Mouse (Mus musculus): ENCODE data around the gene Tmem94. TPM values are rescaled to one million over a fixed set of nuclear protein-coding genes. Genes with fewer than 3 reads are reported as not detected.
A peak's percentile ranks its signal among the peaks of the same experiment; 100 is the strongest.

Tmem94 gene
- polyA plus RNA-seq, 1 experiment from 2014 or later: 17.0 TPM

- H3K9ac ChIP-seq (replicated peaks; ENCODE audit: low read depth): no peak overlapping the region
- no peaks in the 10 kb centered on the region for H3K27me3 ChIP-seq (replicated peaks; ENCODE audit: insufficient read depth, low read length)
- no peaks in the 10 kb centered on the region for H3K36me3 ChIP-seq (ENCODE audit: insufficient read depth, low read length)
- H3K4me2 ChIP-seq (replicated peaks; ENCODE audit: low read depth, low read length): no peak overlapping the region
- H3K4me1 ChIP-seq (ENCODE audit: insufficient read depth, low read depth, low read length): peaks cover 20% of the 10 kb centered on the region
- no peak overlapping the region for H3K4me3 ChIP-seq (ENCODE audit: low read depth, low read length)
- 50% methylated on average over 18 of the region's 18 CpGs for WGBS
- H3K9me3 ChIP-seq (ENCODE audit: low read length): no peaks in the 10 kb centered on the region
- DNase-seq (ENCODE audit: low spot score) (peak; percentile 59), ATAC-seq (no peak)
- H3K27ac ChIP-seq (ENCODE audit: low read length): peak overlapping the region; percentile 33; the same call in 1 of the 2 replicates
- TF ChIP-seq EP300 (IDR thresholded peaks at IDR 0.05) (no peak), CTCF (IDR thresholded peaks at IDR 0.05) (no peak)
Measured at GRCm38 (mm10) chr11:115775821-115776665, 10.8 kb downstream of the Tmem94 start.

- Histone ChIP-seq H3K4me1 (ENCODE audit: insufficient read depth, low read depth, low read length) (peaks cover 20% of the 10 kb centered on the region), H3K27ac (ENCODE audit: low read length) (peak overlapping the region; percentile 33; the same call in 1 of the 2 replicates), H3K9me3 (ENCODE audit: low read length) (no peaks in the 10 kb centered on the region), H3K4me3 (ENCODE audit: low read depth, low read length) (no peak overlapping the region), H3K9ac (replicated peaks; ENCODE audit: low read depth) (no peak overlapping the region), H3K27me3 (replicated peaks; ENCODE audit: insufficient read depth, low read length) (no peaks in the 10 kb centered on the region), H3K4me2 (replicated peaks; ENCODE audit: low read depth, low read length) (no peak overlapping the region), H3K36me3 (ENCODE audit: insufficient read depth, low read length) (no peaks in the 10 kb centered on the region)
- TF ChIP-seq CTCF (IDR thresholded peaks at IDR 0.05): no peak
- no peak for TF ChIP-seq EP300 (IDR thresholded peaks at IDR 0.05)
- ATAC-seq: no peak
- 63% methylated on average over 9 of the region's 9 CpGs for WGBS
- DNase-seq (ENCODE audit: low spot score): peak; percentile 26
Measured at GRCm38 (mm10) chr11:115776954-115777353, 11.7 kb downstream of the Tmem94 start.

DNA sequence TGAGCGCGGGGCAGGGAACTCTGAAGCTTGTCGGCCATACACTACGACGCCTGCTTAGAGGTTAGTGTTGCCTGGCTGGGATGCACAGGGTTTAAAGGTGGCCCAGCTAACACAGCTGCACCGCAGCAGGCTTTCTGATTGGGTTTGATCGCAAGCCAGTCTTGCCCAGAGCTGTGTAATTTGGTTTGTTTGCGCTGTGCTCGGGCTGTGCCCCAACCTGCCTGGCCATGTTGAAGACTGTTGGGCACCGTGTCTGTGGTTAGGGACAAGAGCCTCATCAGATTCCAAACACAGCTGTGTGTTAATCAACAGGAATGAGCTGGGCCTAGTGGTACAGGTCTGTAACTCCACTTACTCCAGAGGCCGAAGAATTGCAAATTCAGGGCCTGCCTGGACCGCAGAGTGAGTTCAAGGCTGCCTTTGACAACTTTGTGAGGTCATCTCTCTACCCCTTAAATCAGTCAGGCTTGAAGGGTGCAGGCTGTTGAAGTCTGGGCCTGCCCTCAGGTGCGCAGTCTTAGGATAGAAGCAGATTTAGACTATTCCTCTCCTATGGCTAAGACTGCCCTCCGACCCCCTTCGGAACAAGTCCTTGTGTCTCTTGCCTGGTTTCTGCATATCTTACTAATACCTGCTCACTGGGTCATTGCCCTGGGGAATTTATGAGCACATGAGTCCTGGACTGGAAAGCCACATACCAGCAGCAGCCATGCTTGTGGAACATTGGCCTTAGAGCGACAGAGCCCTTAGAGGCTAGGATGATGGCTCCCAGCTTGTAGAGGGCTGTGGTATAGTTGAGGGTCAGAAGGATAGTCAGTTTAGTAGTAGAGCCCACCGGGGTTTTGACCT lies 12.5 kb downstream of the Tmem94 start:
- Histone ChIP-seq H3K4me3 (ENCODE audit: low read depth, low read length) (no peak overlapping the region), H3K9me3 (ENCODE audit: low read length) (no peaks in the 10 kb centered on the region), H3K36me3 (ENCODE audit: insufficient read depth, low read length) (no peaks in the 10 kb centered on the region), H3K9ac (replicated peaks; ENCODE audit: low read depth) (no peak overlapping the region), H3K4me2 (replicated peaks; ENCODE audit: low read depth, low read length) (no peak overlapping the region), H3K27me3 (replicated peaks; ENCODE audit: insufficient read depth, low read length) (no peaks in the 10 kb centered on the region), H3K27ac (ENCODE audit: low read length) (peak overlapping the region; percentile 33; the same call in 1 of the 2 replicates), H3K4me1 (ENCODE audit: insufficient read depth, low read depth, low read length) (peaks cover 20% of the 10 kb centered on the region)
- DNase-seq (ENCODE audit: low spot score) (peak; percentile 43), ATAC-seq (no peak)
- WGBS: 84% methylated on average over 17 of the region's 17 CpGs
- no peak for TF ChIP-seq EP300 (IDR thresholded peaks at IDR 0.05)

DNA sequence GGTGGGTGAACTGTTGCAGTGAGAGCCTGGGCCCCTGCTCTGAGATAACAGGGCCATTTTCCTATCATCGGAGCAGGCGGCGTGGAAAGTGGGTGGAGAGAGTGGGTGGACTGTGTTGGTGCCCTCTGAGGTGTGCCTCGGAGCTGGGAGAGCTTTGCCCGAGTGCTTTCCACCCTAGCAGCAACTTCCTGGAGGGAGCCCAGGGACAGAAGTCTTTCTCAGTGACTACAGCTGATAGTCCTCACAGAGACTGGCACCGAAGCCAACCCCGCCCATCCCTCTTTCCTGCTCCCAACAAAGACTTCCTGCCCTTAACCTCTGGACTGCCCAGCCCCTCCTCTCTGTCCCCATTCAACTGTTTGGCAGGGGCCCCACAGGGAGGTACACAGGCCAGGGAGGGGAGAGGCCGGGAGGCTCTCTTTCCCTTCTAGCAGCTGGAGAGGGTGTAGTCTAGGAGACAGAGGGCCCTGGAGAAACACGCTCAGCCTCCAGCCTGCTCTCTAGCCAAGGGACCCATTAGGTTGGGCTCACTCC lies 13.9 kb downstream of the Tmem94 start:
- peaks cover 20% of the 10 kb centered on the region for H3K4me1 ChIP-seq (ENCODE audit: insufficient read depth, low read depth, low read length)
- ATAC-seq (peak; percentile 98), DNase-seq (ENCODE audit: low spot score) (peak; percentile 97)
- 3% methylated on average over 9 of the region's 9 CpGs for WGBS
- H3K36me3 ChIP-seq (ENCODE audit: insufficient read depth, low read length): no peaks in the 10 kb centered on the region
- no peaks in the 10 kb centered on the region for H3K9me3 ChIP-seq (ENCODE audit: low read length)
- peak; percentile 86 for TF ChIP-seq EP300 (IDR thresholded peaks at IDR 0.05)
- no peak for TF ChIP-seq CTCF (IDR thresholded peaks at IDR 0.05)
- peak overlapping the region; percentile 21; the same call in 1 of the 2 replicates for H3K4me2 ChIP-seq (replicated peaks; ENCODE audit: low read depth, low read length)
- no peak overlapping the region for H3K9ac ChIP-seq (replicated peaks; ENCODE audit: low read depth)
- peak overlapping the region; percentile 90 for H3K27ac ChIP-seq (ENCODE audit: low read length)
- H3K4me3 ChIP-seq (ENCODE audit: low read depth, low read length): no peak overlapping the region
- no peaks in the 10 kb centered on the region for H3K27me3 ChIP-seq (replicated peaks; ENCODE audit: insufficient read depth, low read length)

GRCm38 (mm10) chr11:115780141-115781070 lies 15.2 kb downstream of the Tmem94 start:
- Histone ChIP-seq H3K27ac (ENCODE audit: low read length) (peak overlapping the region; percentile 90; the same call in 1 of the 2 replicates), H3K9me3 (ENCODE audit: low read length) (no peaks in the 10 kb centered on the region), H3K4me1 (ENCODE audit: insufficient read depth, low read depth, low read length) (peaks cover 20% of the 10 kb centered on the region), H3K9ac (replicated peaks; ENCODE audit: low read depth) (no peak overlapping the region), H3K4me3 (ENCODE audit: low read depth, low read length) (no peak overlapping the region), H3K27me3 (replicated peaks; ENCODE audit: insufficient read depth, low read length) (no peaks in the 10 kb centered on the region), H3K36me3 (ENCODE audit: insufficient read depth, low read length) (no peaks in the 10 kb centered on the region), H3K4me2 (replicated peaks; ENCODE audit: low read depth, low read length) (no peak overlapping the region)
- no peak for ATAC-seq
- peak; percentile 6 for DNase-seq (ENCODE audit: low spot score)
- WGBS: 44% methylated on average over 20 of the region's 20 CpGs
- TF ChIP-seq CTCF (IDR thresholded peaks at IDR 0.05) (no peak), EP300 (IDR thresholded peaks at IDR 0.05) (no peak)

All from lung, postnatal 0 days (tissue).